Mouse (Mus musculus): Measurements from ENCODE around the gene Il16. TPM values are rescaled to one million over a fixed set of nuclear protein-coding genes. Genes with fewer than 3 reads are reported as not detected.

Il16 gene
- total and polyA plus RNA-seq, 2 experiments from 2014 or later, result 1.2 to 3.1 TPM

- DNase-seq (no peak), ATAC-seq (no peak)
- TF ChIP-seq CTCF (IDR thresholded peaks at IDR 0.05; ENCODE audit: low read depth), result no peak
- H3K27ac ChIP-seq (ENCODE audit: low read depth, low read length), result no peak overlapping the region
- no peaks in the 10 kb centered on the region for H3K36me3 ChIP-seq (ENCODE audit: insufficient read depth)
- whole genome bisulfite sequencing, result 50% methylated on average over 6 of the region's 6 CpGs
- no peak overlapping the region for H3K4me2 ChIP-seq (ENCODE audit: low read depth)
- H3K4me3 ChIP-seq (ENCODE audit: low read depth, low read length), result no peak overlapping the region
- no peaks in the 10 kb centered on the region for H3K9me3 ChIP-seq (ENCODE audit: low read length)
- H3K27me3 ChIP-seq (ENCODE audit: insufficient read depth, low read length), result no peaks in the 10 kb centered on the region
- H3K4me1 ChIP-seq (ENCODE audit: insufficient read depth), result no peaks in the 10 kb centered on the region
- no peak overlapping the region for H3K9ac ChIP-seq
These were observed 62.8 kb downstream of the Il16 start for GRCm38 (mm10) chr7:83682640-83683274.

- Histone ChIP-seq H3K4me3 (ENCODE audit: low read depth, low read length) (no peak overlapping the region), H3K9me3 (ENCODE audit: low read length) (no peaks in the 10 kb centered on the region), H3K27me3 (ENCODE audit: insufficient read depth, low read length) (no peaks in the 10 kb centered on the region), H3K4me2 (ENCODE audit: low read depth) (no peak overlapping the region), H3K27ac (ENCODE audit: low read depth, low read length) (no peak overlapping the region), H3K36me3 (ENCODE audit: insufficient read depth) (no peaks in the 10 kb centered on the region), H3K9ac (no peak overlapping the region), H3K4me1 (ENCODE audit: insufficient read depth) (no peaks in the 10 kb centered on the region)
- no peak for ATAC-seq
- TF ChIP-seq CTCF (IDR thresholded peaks at IDR 0.05; ENCODE audit: low read depth), result no peak
- 91% methylated on average over 4 of the region's 4 CpGs for WGBS
- no peak for DNase-seq
These were observed 67.0 kb downstream of the Il16 start for GRCm38 (mm10) chr7:83678506-83678905.

GRCm38 (mm10) chr7:83677296-83677695, 68.2 kb downstream of the Il16 start:
- TF ChIP-seq CTCF (IDR thresholded peaks at IDR 0.05; ENCODE audit: low read depth), result no peak
- no peak overlapping the region for H3K4me3 ChIP-seq (ENCODE audit: low read depth, low read length)
- no peaks in the 10 kb centered on the region for H3K27me3 ChIP-seq (ENCODE audit: insufficient read depth, low read length)
- H3K27ac ChIP-seq (ENCODE audit: low read depth, low read length), result no peak overlapping the region
- no peaks in the 10 kb centered on the region for H3K9me3 ChIP-seq (ENCODE audit: low read length)
- ATAC-seq (no peak), DNase-seq (no peak)
- no peaks in the 10 kb centered on the region for H3K4me1 ChIP-seq (ENCODE audit: insufficient read depth)
- WGBS, result 83% methylated on average over 3 of the region's 3 CpGs
- H3K36me3 ChIP-seq (ENCODE audit: insufficient read depth), result no peaks in the 10 kb centered on the region
- no peak overlapping the region for H3K4me2 ChIP-seq (ENCODE audit: low read depth)
- H3K9ac ChIP-seq, result no peak overlapping the region

GRCm38 (mm10) chr7:83675545-83676254, 69.8 kb downstream of the Il16 start:
- H3K4me3 ChIP-seq (ENCODE audit: low read depth, low read length), result no peak overlapping the region
- H3K4me1 ChIP-seq (ENCODE audit: insufficient read depth), result no peaks in the 10 kb centered on the region
- H3K4me2 ChIP-seq (ENCODE audit: low read depth), result no peak overlapping the region
- H3K36me3 ChIP-seq (ENCODE audit: insufficient read depth), result no peaks in the 10 kb centered on the region
- WGBS, result 36% methylated on average over 5 of the region's 5 CpGs
- H3K9ac ChIP-seq, result no peak overlapping the region
- H3K9me3 ChIP-seq (ENCODE audit: low read length), result no peaks in the 10 kb centered on the region
- TF ChIP-seq CTCF (IDR thresholded peaks at IDR 0.05; ENCODE audit: low read depth), result peak; percentile 75
- peak; percentile 56 for DNase-seq
- no peak; the same call in 1 of the 2 replicates for ATAC-seq
- no peaks in the 10 kb centered on the region for H3K27me3 ChIP-seq (ENCODE audit: insufficient read depth, low read length)
- no peak overlapping the region for H3K27ac ChIP-seq (ENCODE audit: low read depth, low read length)

GRCm38 (mm10) chr7:83671573-83671972, 74.0 kb downstream of the Il16 start:
- Histone ChIP-seq H3K4me2 (ENCODE audit: low read depth) (no peak overlapping the region), H3K9ac (no peak overlapping the region), H3K9me3 (ENCODE audit: low read length) (no peaks in the 10 kb centered on the region), H3K4me1 (ENCODE audit: insufficient read depth) (no peaks in the 10 kb centered on the region), H3K27me3 (ENCODE audit: insufficient read depth, low read length) (no peaks in the 10 kb centered on the region), H3K27ac (ENCODE audit: low read depth, low read length) (no peak overlapping the region), H3K36me3 (ENCODE audit: insufficient read depth) (no peaks in the 10 kb centered on the region), H3K4me3 (ENCODE audit: low read depth, low read length) (no peak overlapping the region)
- ATAC-seq, result no peak
- WGBS, result 92% methylated on average over 6 of the region's 6 CpGs
- DNase-seq, result no peak
- no peak for TF ChIP-seq CTCF (IDR thresholded peaks at IDR 0.05; ENCODE audit: low read depth)

GRCm38 (mm10) chr7:83668724-83669123, 76.8 kb downstream of the Il16 start:
- Histone ChIP-seq H3K9ac (no peak overlapping the region), H3K4me2 (ENCODE audit: low read depth) (no peak overlapping the region), H3K36me3 (ENCODE audit: insufficient read depth) (no peaks in the 10 kb centered on the region), H3K4me3 (ENCODE audit: low read depth, low read length) (no peak overlapping the region), H3K9me3 (ENCODE audit: low read length) (no peaks in the 10 kb centered on the region), H3K4me1 (ENCODE audit: insufficient read depth) (no peaks in the 10 kb centered on the region), H3K27me3 (ENCODE audit: insufficient read depth, low read length) (no peaks in the 10 kb centered on the region), H3K27ac (ENCODE audit: low read depth, low read length) (no peak overlapping the region)
- DNase-seq (peak; percentile 75), ATAC-seq (peak; percentile 91)
- WGBS, result 6% methylated on average over 1 of the region's 1 CpGs
- TF ChIP-seq CTCF (IDR thresholded peaks at IDR 0.05; ENCODE audit: low read depth), result peak; percentile 90

- Histone ChIP-seq H3K4me3 (ENCODE audit: low read depth, low read length) (no peak overlapping the region), H3K36me3 (ENCODE audit: insufficient read depth) (no peaks in the 10 kb centered on the region), H3K4me2 (ENCODE audit: low read depth) (no peak overlapping the region), H3K9ac (no peak overlapping the region), H3K27ac (ENCODE audit: low read depth, low read length) (no peak overlapping the region), H3K9me3 (ENCODE audit: low read length) (no peaks in the 10 kb centered on the region), H3K27me3 (ENCODE audit: insufficient read depth, low read length) (no peaks in the 10 kb centered on the region), H3K4me1 (ENCODE audit: insufficient read depth) (no peaks in the 10 kb centered on the region)
- no peak for TF ChIP-seq CTCF (IDR thresholded peaks at IDR 0.05; ENCODE audit: low read depth)
- no peak; the same call in 1 of the 2 replicates for ATAC-seq
- WGBS, result 85% methylated on average over 5 of the region's 5 CpGs
- DNase-seq, result no peak
These were observed 77.4 kb downstream of the Il16 start for GRCm38 (mm10) chr7:83667936-83668645.

Measured in forebrain, postnatal 0 days (tissue).